ENCODE assay signal across 8 mouse cellular contexts in genomic region chr2:30710895-30711294, GRCm38 (mm10).
A peak's percentile ranks its signal among the peaks of the same experiment; 100 is the strongest.
DNase-seq lines count a peak whose midpoint lies in the region; ATAC-seq and TF ChIP-seq lines count a peak whose summit lies in the region.

No protein-coding gene starts in this region.

- DNase-seq in heart, adult 11 months = peak; percentile 92
- no peak for DNase-seq in heart, postnatal 25 days (ENCODE audit: low spot score)
- no peak for DNase-seq in midbrain, embryonic 10.5 days (ENCODE audit: low spot score)
- no peak for DNase-seq in midbrain, postnatal 0 days (ENCODE audit: low spot score)
- no peak for DNase-seq in limb, embryonic 10.5 days (ENCODE audit: low spot score)
- no peak for DNase-seq in thymus, postnatal 25 days
- no peak for DNase-seq in thymus, postnatal 4 days
- no peak for DNase-seq in thymus, postnatal 14 days

- no peak for ATAC-seq in midbrain, postnatal 0 days (ENCODE audit: low FRiP score)

- H3K4me1 ChIP-seq in midbrain, embryonic 10.5 days = peaks cover 87% of the 10 kb centered on the region
- H3K4me1 ChIP-seq in midbrain, postnatal 0 days (ENCODE audit: insufficient read depth, low read length) = peaks cover 30% of the 10 kb centered on the region
- peaks cover 91% of the 10 kb centered on the region for H3K4me1 ChIP-seq in limb, embryonic 10.5 days

- H3K9ac ChIP-seq in midbrain, postnatal 0 days (replicated peaks; ENCODE audit: low read length, poor library complexity, severe bottlenecking) = no peak overlapping the region

- no peak overlapping the region for H3K4me2 ChIP-seq in midbrain, postnatal 0 days (ENCODE audit: low read depth, low read length, poor library complexity, severe bottlenecking)

- WGBS in midbrain, embryonic 10.5 days = 97% methylated on average over 7 of the region's 7 CpGs
- 95% methylated on average over 7 of the region's 7 CpGs for WGBS in midbrain, postnatal 0 days
- WGBS in limb, embryonic 10.5 days = 94% methylated on average over 7 of the region's 7 CpGs

- intact Hi-C loops in heart, postnatal 25 days (cut with DNase I) = no loop called here

- no peak for TF ChIP-seq CTCF in midbrain, postnatal 0 days (IDR thresholded peaks at IDR 0.05)

- peaks cover 6% of the 10 kb centered on the region; the same call in 1 of the 2 replicates for H3K27me3 ChIP-seq in midbrain, embryonic 10.5 days (ENCODE audit: low read depth, poor library complexity, severe bottlenecking)
- H3K27me3 ChIP-seq in midbrain, postnatal 0 days (ENCODE audit: insufficient read depth, low read length) = no peaks in the 10 kb centered on the region
- no peaks in the 10 kb centered on the region for H3K27me3 ChIP-seq in limb, embryonic 10.5 days (ENCODE audit: low read depth, poor library complexity, severe bottlenecking)

- H3K4me3 ChIP-seq in midbrain, embryonic 10.5 days = no peak overlapping the region
- no peak overlapping the region for H3K4me3 ChIP-seq in midbrain, postnatal 0 days (ENCODE audit: low read depth, low read length)
- H3K4me3 ChIP-seq in limb, embryonic 10.5 days = 0 out of 2 replicates have a peak overlapping the region, but pooled peaks have one; percentile 57

- no peaks in the 10 kb centered on the region for H3K9me3 ChIP-seq in midbrain, embryonic 10.5 days (replicated peaks)
- H3K9me3 ChIP-seq in midbrain, postnatal 0 days (ENCODE audit: low read length) = no peaks in the 10 kb centered on the region
- no peaks in the 10 kb centered on the region for H3K9me3 ChIP-seq in limb, embryonic 10.5 days (replicated peaks)

- no peaks in the 10 kb centered on the region for H3K36me3 ChIP-seq in midbrain, embryonic 10.5 days
- H3K36me3 ChIP-seq in midbrain, postnatal 0 days (ENCODE audit: insufficient read depth, low read length) = no peaks in the 10 kb centered on the region
- no peaks in the 10 kb centered on the region for H3K36me3 ChIP-seq in limb, embryonic 10.5 days

- peak overlapping the region; percentile 100 for H3K27ac ChIP-seq in midbrain, embryonic 10.5 days (replicated peaks)
- no peak overlapping the region for H3K27ac ChIP-seq in midbrain, postnatal 0 days (ENCODE audit: low read depth, low read length)
- H3K27ac ChIP-seq in limb, embryonic 10.5 days = peak overlapping the region; percentile 94
